Mouse (Mus musculus) c-Kit-positive CD71-positive TER-119-positive erythroid progenitor cells, embryonic 14.5 days (primary cell): ENCODE measurements around the gene Sytl1.
A peak's percentile ranks its signal among the peaks of the same experiment; 100 is the strongest.

ENCODE experiments used
- DNase-seq: peaks from one replicate; pipeline ENCODE4 v3.0.0-alpha.2; 2013; ENCODE audit warnings: low spot score

The Sytl1 gene

DNA sequence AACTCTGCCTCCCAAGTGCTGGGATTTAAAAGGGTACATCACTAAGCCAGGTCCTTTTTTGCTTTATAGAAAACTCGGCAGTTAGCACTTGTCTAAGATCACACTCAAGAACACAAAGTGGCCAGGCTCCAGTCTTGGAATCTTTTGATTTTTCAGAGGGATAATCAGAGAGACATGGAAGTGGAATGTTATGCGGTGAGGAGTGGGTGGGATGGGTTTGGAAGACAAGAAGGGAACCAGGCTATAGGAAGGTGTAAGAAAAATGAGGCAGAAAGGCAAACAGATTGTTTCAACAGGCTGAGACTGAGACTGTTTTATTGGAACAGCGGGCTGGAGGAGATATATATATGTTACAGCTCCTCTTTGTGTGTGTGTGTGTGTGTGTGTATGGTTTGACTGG lies 15.6 kb upstream of the Sytl1 start:
- DNase-seq, result no peak

DNA sequence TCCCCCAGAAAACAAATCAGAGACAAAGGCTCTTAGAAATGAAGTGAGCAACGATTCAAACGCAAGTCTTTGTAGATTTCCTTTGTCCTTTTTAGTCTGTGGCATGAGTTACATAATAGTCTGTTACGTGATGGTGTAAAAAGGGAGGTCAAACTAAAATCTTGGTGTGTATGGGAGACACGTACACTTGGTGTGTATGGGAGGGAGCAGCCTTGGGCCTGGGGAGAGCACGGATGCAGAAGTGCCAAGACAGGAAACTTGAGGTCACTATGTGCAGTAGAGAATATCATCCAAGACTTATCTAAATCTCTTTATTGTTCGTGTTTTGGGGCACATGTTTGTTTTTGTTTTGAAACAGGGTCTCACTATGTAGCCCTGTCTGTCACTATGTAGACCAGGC lies 15.2 kb upstream of the Sytl1 start:
- DNase-seq, result no peak

DNA sequence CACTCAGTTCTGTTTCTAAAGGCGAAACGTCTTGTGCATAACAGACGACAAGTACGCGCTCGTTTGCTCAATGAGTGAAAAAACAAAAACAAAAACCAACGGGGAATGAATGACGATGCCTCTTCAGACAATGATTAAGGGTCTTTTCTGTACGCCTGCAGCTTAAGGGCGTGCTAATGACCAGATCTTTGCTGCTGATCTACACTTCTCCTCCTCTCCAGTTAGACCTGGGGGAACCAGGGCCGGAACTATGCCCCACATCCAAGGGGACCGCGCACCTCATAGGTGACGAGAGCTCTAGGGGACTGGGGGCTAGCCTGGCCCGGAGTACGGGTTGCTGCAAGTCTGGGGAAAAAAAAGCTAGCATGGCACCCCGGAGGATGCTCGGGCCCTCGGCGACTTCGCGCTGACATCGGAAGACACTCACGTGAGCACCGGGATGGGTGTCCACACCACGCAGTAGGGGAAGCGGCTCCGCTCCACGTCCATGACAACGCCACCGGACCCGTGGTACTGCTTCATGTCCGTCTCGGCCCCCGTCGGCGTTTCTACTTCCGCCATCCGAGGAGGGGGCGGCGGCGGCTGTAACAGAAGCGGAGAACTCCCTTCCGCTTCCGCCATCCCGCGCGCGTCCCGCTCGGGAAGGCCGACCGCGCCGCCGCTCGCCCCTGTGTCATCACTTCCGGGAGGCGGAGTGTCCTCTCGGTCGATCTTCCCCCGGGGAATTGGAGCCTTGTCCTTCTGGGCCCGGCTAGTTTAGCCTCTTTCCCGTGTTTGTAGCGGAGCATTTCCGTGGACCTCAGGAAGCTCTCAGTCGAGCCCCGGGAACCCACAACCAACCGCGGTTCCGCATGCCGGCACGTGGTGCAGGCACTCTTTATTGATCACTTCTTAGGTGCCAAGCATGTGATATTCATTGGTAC lies 14.5 kb upstream of the Sytl1 start, which contains the start of gene Tmem222:
Tmem222 (minus strand) TSS at position 689 of the 923 bp plus-strand sequence.
- peak; percentile 93 for DNase-seq

DNA sequence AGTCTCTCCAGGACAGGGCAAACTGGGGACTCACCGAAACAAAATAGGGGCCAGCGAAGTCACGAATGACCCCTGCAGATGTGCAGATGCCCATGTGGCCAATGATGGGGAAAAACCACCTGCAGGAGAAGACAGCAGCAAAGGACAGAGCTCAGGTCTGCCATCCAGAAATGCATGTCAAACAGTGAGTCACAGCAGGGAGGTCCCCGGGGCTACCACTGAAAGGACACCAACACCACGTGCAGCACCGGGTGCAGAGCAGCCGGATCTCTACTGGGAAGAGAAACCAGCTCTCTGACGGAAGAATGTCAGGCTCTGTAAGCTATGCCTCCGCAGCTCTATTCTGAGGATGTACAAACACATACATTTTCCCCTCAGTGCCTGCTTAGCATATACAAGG lies 8.0 kb upstream of the Sytl1 start:
- no peak for DNase-seq

DNA sequence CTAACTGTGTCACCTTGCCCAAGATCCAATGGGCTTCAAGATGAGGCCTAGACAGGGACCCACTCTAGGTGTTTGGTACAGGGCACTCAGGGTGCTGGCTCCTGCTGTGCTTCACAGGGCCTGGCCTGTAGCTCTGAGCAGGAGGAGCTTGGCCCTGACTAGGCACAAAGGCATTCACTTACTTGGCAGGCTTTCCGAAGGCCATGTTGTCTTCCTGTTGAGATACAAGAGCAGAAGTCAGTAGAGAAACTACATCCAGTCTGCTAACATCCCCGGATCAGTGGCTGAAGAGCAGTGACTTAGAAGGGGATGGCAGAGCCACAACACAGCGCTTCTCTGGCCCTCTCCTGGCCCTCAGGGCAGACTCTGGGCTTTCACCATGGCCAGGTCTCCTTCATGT lies 6.7 kb upstream of the Sytl1 start:
- DNase-seq, result no peak

DNA sequence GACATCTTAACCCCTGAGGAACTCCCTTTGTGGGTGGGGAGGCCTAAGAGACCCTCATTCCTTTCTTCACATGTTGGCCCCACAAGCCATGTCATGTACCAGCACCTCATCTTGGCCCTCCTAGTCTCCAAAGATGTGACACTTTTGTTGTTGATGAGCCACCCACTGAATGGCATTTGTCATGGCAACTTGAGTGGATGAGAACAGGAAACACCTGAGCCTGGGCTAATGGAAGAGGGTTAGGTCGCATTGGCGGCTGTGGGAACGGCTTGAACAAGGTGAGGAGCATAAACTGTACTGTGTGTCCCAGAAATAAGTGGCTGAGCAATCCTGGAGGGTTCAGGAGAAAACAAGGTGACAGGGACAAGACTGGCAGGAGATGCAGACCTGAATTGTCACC lies 6.0 kb upstream of the Sytl1 start:
- no peak for DNase-seq

DNA sequence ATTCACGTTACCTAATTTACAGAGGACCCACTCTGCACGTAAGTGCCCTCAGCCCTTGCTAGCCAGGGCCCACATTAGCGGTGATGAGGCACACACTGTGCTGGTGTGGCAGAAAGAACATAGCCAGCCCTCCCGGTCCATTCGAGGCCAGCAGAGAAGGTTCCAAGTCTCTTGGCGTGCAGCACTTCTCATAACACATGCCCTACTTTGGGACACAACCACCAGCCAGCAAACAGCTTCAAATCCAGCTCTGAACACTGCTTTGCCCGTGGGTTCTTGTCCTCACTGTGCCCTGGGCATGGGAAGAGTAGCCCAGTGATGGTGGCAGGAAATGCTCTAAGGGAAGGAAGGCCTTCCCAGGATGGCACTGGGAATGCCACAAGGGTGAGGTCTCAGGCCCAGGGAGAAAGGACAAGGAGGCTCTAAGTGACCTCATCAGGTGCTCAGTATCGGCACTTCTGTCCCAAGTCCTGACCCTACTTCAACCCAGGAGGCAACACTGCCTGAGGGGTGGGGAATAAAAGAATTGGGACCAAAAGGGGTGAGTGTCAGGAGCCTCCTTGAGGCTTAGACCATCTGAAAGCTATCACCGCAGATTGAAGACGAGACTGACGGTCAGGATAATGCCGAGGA lies 3.5 kb upstream of the Sytl1 start:
- DNase-seq, result no peak

DNA sequence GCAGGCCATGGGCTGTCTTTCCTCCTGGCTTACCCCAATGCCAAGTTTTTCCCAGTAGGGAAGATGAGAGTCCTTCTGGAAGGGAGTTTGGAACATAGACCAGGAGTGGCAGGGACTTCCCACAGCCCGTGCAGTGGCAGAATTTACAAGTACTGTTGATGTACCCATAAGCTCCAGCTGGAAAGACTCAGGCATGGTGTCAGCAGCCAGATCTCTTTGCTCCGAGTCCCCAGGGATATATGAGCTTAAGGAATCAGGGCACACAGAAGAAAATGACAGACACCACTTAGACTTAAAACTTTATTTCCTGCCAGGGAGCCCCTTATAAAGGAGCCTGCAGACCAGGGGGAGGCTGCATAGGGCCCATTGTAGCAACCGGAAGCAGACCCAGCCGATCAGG lies 2.8 kb upstream of the Sytl1 start:
- DNase-seq, result no peak

DNA sequence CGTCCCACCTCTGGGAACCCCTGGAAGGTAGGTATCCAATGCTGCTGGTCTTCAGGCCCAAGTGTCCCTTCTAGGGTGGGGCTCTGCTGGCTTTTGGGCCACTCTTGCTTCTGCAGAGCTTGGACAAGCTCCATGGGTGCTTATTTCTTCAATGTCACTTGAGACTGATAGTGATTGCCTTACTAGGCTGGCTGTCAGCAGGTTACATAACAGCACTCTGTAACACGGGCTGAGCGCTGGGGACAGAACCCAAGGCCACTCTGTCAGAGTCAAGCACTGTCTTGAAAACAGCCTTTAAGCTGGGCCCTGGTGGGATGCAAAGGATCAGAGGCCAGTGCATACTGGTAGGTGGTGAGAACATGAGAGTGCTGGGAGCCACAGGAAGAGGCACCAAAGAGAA lies 2.4 kb upstream of the Sytl1 start:
- no peak for DNase-seq

DNA sequence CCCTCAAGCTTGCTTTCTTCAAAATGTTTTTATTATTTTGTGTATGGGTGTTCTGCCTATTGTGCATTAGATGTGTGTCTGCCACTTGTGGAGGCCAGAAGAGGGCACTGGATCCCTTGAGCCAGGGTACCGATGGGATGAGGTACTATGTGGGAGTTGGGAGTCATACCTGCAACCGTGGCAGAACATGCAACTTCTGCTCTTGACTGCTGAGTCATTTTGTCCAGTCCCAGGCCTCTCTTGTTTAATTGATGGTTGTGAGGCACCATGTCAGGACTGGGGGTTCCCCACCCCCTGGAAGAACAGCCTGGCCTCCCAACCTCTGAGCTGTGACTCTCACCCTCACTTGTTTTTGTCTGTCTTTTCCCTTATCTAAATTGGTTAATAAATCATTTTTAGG lies 1.6 kb upstream of the Sytl1 start:
- no peak for DNase-seq

DNA sequence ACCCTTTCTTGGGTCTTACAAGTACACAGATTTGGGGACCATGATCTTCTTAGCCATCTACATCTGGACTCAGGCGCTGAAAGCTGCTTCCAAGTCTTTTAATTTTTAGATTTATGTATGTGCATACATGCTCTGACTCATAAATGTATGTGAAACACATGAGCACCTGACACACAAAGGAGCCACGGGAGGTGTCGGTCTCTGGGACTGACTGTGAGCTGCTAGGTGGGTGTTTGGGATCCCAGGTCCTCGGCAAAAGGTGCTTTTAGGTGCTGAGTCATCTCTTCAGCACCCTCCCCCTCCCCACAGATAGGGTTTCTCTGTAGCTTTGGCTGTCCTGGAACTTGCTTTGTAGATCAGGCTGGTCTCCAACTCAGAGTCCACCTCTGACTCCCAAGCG lies 843 bp upstream of the Sytl1 start:
- no peak for DNase-seq

DNA sequence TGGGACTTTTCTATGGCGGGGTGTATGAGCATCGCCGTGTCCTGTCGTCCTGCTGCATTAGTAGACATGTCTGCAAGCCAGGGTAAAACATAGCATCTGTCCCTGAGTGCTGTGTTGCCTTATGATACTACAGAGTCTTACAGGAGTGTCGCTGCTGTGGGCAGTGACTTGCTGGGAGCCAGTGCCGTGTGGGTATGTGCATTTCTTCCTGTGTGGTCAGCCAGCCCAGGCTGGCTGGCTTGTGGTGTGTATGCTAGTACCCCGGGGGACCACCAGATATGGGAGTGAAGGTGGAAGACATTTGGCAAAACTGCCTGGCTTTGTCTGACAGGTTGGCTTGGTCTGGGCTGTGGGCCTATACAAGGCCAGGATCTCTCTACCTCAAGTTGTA lies 543 bp downstream of the Sytl1 start:
- DNase-seq, result no peak

DNA sequence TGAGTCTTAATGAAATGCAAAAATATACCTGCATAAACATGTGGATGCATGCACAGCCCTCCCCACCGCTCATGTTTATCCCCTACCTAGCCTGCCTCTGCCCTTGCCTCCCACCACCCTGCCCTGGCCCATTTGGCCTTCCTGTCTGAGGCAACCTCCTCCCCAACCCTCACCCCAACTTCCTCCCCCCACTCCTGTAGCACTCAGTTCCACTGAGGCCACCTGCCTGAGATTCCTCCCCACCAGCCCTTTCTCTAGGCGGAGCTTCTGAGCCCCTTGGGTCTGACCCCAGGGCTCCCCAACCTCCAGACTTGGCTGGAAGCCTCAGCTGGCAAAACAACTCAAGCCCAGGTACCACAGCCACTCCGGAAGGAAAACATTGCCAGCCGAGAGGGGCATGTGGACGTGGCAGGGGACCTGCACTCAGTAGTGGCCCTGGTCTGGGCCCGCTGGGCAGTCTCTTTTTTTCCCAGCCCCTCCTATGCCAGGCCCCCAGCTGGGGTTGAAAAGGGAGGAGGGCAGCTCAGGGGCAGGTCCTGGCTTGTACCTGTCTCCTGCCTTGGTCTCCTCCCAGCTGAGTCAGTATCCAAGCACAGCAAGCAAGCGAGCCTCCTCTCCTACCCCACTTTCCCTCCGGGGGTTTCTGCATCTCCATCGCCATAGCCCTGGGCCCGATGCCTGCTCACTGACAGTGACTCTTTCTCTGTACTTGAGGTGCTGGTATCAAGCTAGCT lies 1.1 kb downstream of the Sytl1 start:
- DNase-seq, result no peak

DNA sequence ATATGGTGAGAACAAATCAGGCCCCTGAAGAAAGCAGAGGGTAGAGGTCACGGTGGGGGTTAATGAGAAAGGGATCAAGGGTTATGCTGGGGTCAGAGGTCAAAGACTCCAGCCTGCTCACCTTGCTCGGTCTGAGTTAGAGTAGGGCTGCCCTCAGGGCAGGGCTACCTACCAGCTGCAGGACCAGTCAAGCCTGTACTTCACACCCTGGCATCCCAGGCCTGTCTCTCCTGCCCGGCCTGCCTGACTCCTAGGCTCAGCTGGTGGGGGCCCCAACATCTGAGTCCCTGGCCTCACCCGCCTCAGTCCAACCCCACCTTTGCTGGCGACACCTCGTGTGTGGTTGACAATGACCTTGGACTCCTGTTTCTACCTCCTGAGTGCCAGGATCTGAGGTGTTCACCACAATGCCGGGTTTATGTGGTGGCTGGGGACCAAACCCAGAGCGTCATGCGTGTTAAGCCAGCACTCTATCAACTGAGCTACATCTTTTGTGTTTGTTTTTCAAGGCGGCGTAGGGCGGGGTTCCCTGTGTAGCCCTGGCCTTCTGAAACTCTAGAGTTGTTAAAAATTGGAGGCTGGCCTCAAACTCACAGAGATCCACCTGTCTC lies 5.0 kb downstream of the Sytl1 start:
- DNase-seq, result no peak

DNA sequence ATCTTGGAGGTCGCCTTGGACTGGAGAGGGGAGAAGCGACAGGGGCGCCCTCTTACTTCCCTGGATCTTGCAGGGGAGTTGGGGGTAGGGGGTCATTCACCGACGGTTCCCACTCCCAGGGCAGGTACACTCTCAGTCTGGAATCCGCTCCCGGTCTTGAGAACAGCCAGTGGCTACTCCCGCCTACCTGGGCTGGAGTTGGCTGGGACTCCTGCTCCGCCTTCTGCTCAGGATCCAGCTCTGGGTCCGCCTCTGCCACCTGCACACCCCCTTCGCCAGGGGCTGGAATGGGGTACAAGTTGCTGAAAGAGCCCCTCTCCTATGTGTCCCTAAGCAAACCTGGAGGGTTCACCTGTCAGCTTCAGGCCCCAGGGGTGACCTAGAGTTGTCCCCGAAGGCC lies 5.7 kb downstream of the Sytl1 start:
- no peak for DNase-seq

DNA sequence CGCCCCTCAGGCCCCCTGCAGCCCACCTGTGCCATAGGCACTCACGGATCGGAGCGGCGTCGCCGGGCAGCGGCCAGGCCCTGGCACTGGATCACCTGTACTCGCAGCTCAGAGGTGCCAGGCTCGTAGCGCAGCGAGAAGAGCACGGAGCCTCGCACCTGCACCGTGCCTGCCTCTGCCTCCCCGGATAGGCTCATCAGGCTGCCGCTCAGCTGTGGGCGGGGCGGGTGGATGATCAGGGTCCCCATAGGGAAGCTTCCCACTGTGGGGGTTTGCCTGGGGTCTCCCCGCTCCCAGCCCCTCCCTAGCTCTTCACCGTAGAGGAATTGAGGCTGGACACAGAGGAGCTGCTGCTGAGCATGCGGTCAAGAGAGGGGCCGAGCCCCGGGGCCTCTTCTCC lies 6.1 kb downstream of the Sytl1 start:
- no peak for DNase-seq

DNA sequence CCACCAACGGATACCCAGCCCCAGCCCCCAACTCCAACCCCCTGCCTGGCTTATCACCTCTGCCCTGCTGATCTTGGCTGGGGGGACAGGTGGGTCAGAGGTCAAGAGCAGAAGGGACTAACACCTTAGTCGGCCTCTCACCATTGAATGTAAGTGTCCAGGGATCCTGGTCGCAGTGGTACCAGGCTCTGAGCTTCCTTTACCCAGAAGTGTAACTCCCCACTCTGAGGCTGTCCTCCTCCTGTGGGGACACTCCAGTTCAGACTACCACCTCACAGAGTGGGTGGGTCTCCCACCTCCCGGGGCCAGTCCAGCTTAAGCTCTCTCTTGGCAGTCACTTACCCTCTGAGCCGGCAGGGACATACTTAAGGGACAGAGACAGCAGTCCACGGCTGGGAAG lies 7.5 kb downstream of the Sytl1 start:
- no peak for DNase-seq

DNA sequence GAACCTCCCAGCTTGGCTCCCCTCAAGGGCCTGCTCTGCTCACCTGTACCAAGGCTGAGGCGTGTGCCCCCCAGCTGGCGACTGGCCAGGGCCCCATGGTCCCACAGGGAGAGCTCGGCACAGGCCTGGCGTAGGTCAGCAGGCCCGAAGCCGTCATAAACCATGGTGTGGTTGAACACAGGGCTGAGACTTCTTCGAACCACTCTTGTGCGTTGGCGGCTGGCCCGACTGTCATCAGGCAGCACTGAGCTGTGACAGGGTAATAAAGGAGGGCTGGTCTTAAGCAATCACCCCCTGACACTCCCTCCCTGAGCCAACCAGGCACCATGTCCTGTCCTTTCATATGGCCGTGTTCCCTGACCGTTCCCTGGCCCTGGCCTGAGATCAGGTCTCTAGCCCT lies 9.5 kb downstream of the Sytl1 start:
- no peak for DNase-seq

DNA sequence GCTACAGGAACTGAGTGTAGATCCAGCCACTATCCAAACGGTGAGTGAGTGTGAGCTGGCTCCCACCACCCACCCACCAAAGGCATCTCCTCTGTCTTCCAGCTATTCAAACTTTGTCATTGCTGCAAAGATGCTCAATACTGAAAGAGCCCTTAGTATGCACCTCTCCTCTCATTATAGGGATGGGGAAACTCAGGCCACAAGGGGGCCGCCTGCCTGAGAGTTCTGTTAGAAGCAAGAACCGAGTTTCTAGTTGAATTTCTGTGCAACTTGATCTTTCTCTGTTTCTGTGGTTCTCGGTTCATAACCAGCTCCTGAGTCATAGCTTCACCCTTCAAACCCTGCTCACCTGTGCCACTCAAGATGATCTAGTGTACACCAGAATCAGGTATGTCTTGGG lies 10.8 kb downstream of the Sytl1 start:
- DNase-seq, result no peak

DNA sequence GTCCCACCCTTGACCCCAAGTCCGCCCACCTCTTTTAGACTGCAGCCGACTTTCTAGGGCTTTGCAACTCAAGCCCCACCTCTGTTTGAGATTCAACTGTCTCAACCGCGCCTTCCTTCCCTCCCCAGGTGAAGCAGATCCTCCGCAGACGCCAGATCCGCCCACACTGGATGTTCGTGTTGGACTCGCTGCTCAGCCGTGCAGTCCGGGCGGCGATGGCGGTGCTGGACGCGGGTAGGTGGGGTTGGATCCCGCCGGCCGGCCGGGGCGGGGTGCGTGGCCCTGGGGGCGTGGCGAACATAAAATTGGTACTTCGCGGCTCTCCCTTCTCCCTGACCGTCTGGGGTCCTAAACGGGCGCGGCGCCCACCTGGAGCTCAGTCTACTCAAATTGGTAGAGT lies 11.7 kb downstream of the Sytl1 start:
- DNase-seq, result no peak

DNA sequence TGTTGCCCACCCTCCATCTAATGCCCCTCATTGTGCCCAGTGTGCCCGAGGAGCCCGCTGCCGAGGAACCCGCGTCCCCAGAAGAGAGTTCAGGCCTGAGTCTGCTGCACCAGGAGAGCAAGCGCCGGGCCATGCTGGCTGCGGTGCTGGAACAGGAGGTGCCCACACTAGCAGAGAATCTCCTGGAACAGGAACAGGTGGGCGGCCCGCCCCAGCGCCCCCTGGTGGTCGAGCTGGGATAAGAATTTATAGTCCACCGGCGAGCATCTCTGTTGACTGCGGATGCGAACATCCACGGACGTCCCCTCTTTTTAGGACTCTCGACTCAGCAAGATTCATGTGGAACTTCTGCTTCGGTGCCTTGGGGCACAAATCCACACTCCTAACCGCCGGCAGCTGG lies 12.3 kb downstream of the Sytl1 start:
- DNase-seq, result peak; percentile 73

DNA sequence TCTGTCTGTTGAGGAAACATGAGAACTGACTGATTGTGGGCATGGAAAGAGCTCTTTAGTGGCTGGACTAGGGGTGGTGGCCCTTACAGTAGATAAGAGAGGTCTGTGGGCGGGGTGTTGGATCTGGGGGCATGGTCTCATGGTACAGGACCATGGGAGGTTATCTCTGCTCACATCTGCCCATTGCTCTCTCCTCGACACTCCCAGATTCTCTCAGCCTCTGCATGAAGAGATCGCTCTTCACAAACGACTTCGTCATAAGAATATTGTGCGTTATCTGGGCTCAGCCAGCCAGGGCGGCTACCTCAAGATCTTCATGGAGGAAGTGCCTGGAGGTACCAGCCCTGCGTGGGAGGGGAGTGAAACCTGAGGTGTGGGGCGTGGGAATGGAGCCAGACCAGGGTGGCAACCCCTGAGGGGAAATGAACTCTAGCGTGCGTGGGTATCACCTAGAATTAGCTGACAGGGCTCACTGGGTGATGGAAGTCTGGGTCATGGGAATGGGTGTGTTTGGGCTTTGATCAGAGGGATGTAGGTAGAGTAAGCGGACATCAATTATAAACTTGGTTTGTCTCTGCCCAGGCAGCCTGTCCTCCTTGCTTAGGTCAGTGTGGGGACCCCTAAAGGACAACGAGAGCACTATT lies 15.0 kb downstream of the Sytl1 start:
- peak; percentile 88 for DNase-seq
